Mouse (Mus musculus) fat pad, adult 2 months (tissue): ENCODE measurements around the gene Pkdcc.

ENCODE experiments used
- DNase-seq: peaks from one replicate; pipeline ENCODE4 v3.0.0-alpha.2; 2011; ENCODE audit warnings: low read depth, low spot score; ENCODE audit errors: extremely low read depth

Gene Pkdcc

GRCm38 (mm10) chr17:83244502-83244901 lies 29.4 kb downstream of the Pkdcc start:
- no peak for DNase-seq

GRCm38 (mm10) chr17:83245460-83245859 lies 30.4 kb downstream of the Pkdcc start:
- no peak for DNase-seq

GRCm38 (mm10) chr17:83246090-83246489 lies 31.0 kb downstream of the Pkdcc start:
- DNase-seq: no peak

- no peak for DNase-seq
Measured at GRCm38 (mm10) chr17:83247176-83247575, 32.1 kb downstream of the Pkdcc start.

GRCm38 (mm10) chr17:83248467-83248866 lies 33.4 kb downstream of the Pkdcc start:
- no peak for DNase-seq

GRCm38 (mm10) chr17:83250903-83251526 lies 35.9 kb downstream of the Pkdcc start:
- DNase-seq: no peak

- no peak for DNase-seq
Measured at GRCm38 (mm10) chr17:83253051-83253649, 38.1 kb downstream of the Pkdcc start.

GRCm38 (mm10) chr17:83267202-83268128 lies 52.4 kb downstream of the Pkdcc start:
- DNase-seq: peak; percentile 55

- no peak for DNase-seq
Measured at GRCm38 (mm10) chr17:83271509-83271908, 56.4 kb downstream of the Pkdcc start.

- DNase-seq: no peak
Measured at GRCm38 (mm10) chr17:83272641-83273040, 57.5 kb downstream of the Pkdcc start.

- no peak for DNase-seq
Measured at GRCm38 (mm10) chr17:83273636-83274035, 58.5 kb downstream of the Pkdcc start.

- DNase-seq: no peak
Measured at GRCm38 (mm10) chr17:83274101-83274500, 59.0 kb downstream of the Pkdcc start.
